Mouse (Mus musculus): ENCODE results near the gene Gm43191. TPM values are rescaled to one million over a fixed set of nuclear protein-coding genes. Genes with fewer than 3 reads are reported as not detected.

The Gm43191 gene
- polyA plus RNA-seq, 1 experiment from 2014 or later: not detected

DNA sequence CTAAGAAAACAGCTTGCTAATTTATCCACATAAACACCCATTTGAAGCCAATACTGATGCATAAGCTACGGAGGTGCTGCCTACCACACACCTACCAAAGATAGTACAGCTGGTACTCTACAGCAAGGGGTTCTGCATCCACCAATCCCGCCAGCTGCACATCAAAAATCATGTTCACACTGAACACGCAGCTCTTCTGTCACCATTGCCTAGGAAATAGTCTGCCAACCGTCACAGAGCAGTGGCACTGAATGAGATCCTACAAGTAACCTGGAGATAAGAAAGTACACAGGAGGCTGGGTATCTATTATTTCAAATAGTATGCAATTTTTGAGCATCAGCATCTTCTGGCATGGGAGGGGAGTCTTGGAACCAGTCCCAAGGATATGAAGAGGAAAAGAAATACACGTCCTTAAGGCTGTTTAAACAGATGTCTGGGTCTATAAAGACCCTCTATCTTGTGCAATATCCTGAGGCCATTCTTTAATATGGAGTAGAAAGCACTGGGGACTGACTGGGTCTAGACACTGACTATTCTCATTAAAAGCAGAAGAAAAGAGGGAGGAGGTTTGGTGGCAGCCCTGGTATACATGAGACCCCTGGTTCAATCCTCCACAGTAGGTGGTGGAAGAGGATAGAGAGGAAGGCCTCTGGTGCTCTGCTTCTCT is 27.6 kb downstream of the Gm43191 start:
- peaks cover 10% of the 10 kb centered on the region for H3K4me1 ChIP-seq (replicated peaks; ENCODE audit: control insufficient read depth, insufficient read depth, low read length)
- ATAC-seq: no peak; the same call in 1 of the 2 replicates
- no peaks in the 10 kb centered on the region for H3K27me3 ChIP-seq (replicated peaks; ENCODE audit: control insufficient read depth, insufficient read depth, low read length)
- H3K9ac ChIP-seq (replicated peaks; ENCODE audit: low read depth, low read length): no peak overlapping the region
- H3K36me3 ChIP-seq (ENCODE audit: control insufficient read depth, insufficient read depth): no peaks in the 10 kb centered on the region
- H3K9me3 ChIP-seq (ENCODE audit: control insufficient read depth, low read length): no peaks in the 10 kb centered on the region
- WGBS: 65% methylated on average over 5 of the region's 5 CpGs
- no peak overlapping the region for H3K4me3 ChIP-seq (replicated peaks; ENCODE audit: low read length)
- H3K27ac ChIP-seq (ENCODE audit: low read length): 0 out of 2 replicates have a peak overlapping the region, but pooled peaks have one; percentile 23
- no peak overlapping the region for H3K4me2 ChIP-seq (ENCODE audit: low read length)

DNA sequence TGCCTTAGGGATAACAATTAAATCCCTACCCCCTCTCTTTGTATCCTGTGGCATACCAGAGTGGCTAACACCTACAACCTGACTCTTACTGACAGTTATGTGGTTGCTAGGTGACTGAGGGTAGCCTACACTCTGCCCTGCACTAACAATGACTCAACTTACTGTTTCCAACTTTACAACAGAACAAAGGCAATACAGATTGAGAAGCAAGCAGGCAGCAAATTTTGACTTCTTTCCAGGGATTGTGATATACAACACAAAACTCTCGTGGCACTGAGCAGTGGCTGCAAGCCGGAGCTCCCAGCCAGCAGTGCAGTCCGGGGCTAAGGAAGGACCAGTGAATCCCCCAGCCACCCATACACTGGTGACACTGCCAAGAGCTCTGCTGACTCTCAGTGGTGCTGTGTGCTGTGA is 29.0 kb downstream of the Gm43191 start:
- ATAC-seq: peak; percentile 56
- WGBS: 36% methylated on average over 3 of the region's 3 CpGs

GRCm38 (mm10) chr3:116650698-116651097 is 30.4 kb downstream of the Gm43191 start:
- peaks cover 8% of the 10 kb centered on the region for H3K36me3 ChIP-seq (ENCODE audit: control insufficient read depth, insufficient read depth)
- 96% methylated on average over 9 of the region's 9 CpGs for WGBS
- ATAC-seq: no peak
- H3K9ac ChIP-seq (replicated peaks; ENCODE audit: low read depth, low read length): no peak overlapping the region
- peaks cover 8% of the 10 kb centered on the region for H3K4me1 ChIP-seq (replicated peaks; ENCODE audit: control insufficient read depth, insufficient read depth, low read length)
- no peaks in the 10 kb centered on the region for H3K27me3 ChIP-seq (replicated peaks; ENCODE audit: control insufficient read depth, insufficient read depth, low read length)
- no peak overlapping the region for H3K4me2 ChIP-seq (ENCODE audit: low read length)
- no peaks in the 10 kb centered on the region for H3K9me3 ChIP-seq (ENCODE audit: control insufficient read depth, low read length)
- no peak overlapping the region for H3K27ac ChIP-seq (ENCODE audit: low read length)
- H3K4me3 ChIP-seq (replicated peaks; ENCODE audit: low read length): no peak overlapping the region

More for the DNA sequence above, 29.0 kb downstream of the Gm43191 start:
- no peak overlapping the region for H3K4me2 ChIP-seq (ENCODE audit: low read length)
- no peaks in the 10 kb centered on the region for H3K9me3 ChIP-seq (ENCODE audit: control insufficient read depth, low read length)
- no peak overlapping the region for H3K4me3 ChIP-seq (replicated peaks; ENCODE audit: low read length)
- no peak overlapping the region for H3K9ac ChIP-seq (replicated peaks; ENCODE audit: low read depth, low read length)
- peaks cover 3% of the 10 kb centered on the region; the same call in 1 of the 2 replicates for H3K36me3 ChIP-seq (ENCODE audit: control insufficient read depth, insufficient read depth)
- H3K27ac ChIP-seq (ENCODE audit: low read length): no peak overlapping the region
- no peaks in the 10 kb centered on the region for H3K27me3 ChIP-seq (replicated peaks; ENCODE audit: control insufficient read depth, insufficient read depth, low read length)
- peaks cover 8% of the 10 kb centered on the region for H3K4me1 ChIP-seq (replicated peaks; ENCODE audit: control insufficient read depth, insufficient read depth, low read length)

DNA sequence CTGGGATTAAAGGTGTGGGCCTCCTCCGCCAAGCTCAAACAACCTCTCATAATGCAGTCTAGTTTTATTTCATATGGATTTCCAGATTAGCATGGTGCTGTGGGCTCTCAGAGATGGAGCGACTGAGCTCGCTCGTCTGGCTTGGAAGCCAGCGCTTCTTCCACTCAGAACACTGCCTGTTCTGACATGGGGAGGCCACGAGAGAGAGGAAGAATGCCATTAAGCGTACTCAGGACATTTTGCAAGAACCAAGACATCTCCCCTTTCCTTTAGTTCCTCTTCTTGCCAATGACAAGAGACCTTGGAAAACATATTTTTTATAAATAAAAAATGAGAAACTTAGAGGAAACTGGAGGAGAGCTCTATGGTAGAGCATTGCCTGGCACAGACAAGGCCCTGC is 32.3 kb downstream of the Gm43191 start:
- WGBS: 92% methylated on average over 7 of the region's 7 CpGs
- Histone ChIP-seq H3K4me3 (replicated peaks; ENCODE audit: low read length) (no peak overlapping the region), H3K36me3 (ENCODE audit: control insufficient read depth, insufficient read depth) (peaks cover 10% of the 10 kb centered on the region), H3K27ac (ENCODE audit: low read length) (no peak overlapping the region), H3K27me3 (replicated peaks; ENCODE audit: control insufficient read depth, insufficient read depth, low read length) (no peaks in the 10 kb centered on the region), H3K9me3 (ENCODE audit: control insufficient read depth, low read length) (no peaks in the 10 kb centered on the region), H3K4me2 (ENCODE audit: low read length) (no peak overlapping the region), H3K4me1 (replicated peaks; ENCODE audit: control insufficient read depth, insufficient read depth, low read length) (peaks cover 6% of the 10 kb centered on the region), H3K9ac (replicated peaks; ENCODE audit: low read depth, low read length) (no peak overlapping the region)
- ATAC-seq: no peak

DNA sequence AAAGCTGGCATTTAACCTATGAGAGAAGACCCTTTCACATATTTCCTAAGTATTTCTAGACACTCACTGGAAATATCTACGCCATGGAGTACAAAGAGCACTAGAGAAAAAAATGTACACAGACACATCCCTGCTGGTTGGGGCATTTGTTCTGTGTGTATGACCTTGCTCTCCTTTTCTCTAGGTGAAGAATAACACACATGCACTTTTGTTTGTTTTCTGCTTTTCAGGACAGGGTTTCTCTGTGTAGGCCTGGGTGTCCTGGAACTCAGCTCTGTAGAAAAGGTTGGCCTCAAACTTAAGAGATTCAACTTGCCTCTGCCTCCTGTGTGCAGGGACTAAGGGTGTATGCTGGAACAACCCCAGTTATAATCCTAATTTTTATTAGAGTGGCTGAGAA is 34.7 kb downstream of the Gm43191 start:
- 91% methylated on average over 1 of the region's 1 CpGs for WGBS
- no peak for ATAC-seq
- Histone ChIP-seq H3K4me1 (replicated peaks; ENCODE audit: control insufficient read depth, insufficient read depth, low read length) (no peaks in the 10 kb centered on the region), H3K36me3 (ENCODE audit: control insufficient read depth, insufficient read depth) (peaks cover 14% of the 10 kb centered on the region), H3K27me3 (replicated peaks; ENCODE audit: control insufficient read depth, insufficient read depth, low read length) (no peaks in the 10 kb centered on the region), H3K9ac (replicated peaks; ENCODE audit: low read depth, low read length) (no peak overlapping the region), H3K4me2 (ENCODE audit: low read length) (no peak overlapping the region), H3K9me3 (ENCODE audit: control insufficient read depth, low read length) (no peaks in the 10 kb centered on the region), H3K27ac (ENCODE audit: low read length) (no peak overlapping the region), H3K4me3 (replicated peaks; ENCODE audit: low read length) (no peak overlapping the region)

DNA sequence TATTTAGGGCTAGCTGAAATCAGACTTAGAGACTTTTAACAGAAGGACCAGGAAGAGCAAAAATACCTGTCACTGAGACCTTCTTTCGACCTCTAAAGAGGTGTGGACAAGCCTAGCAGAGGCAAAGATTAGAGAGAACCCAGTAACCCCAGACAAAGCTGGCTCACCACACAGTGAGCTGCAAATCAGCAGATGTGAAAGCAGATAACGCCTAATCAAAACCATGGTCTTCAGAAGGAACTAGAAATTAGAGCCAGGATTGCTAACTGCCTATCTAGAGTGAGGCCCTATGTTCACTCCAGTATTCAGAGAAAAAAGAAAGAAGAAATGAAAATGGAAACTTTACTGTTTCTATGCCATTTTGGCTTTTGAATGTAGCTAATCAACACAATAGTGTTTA is 38.7 kb downstream of the Gm43191 start:
- no peak overlapping the region for H3K9ac ChIP-seq (replicated peaks; ENCODE audit: low read depth, low read length)
- no peaks in the 10 kb centered on the region for H3K4me1 ChIP-seq (replicated peaks; ENCODE audit: control insufficient read depth, insufficient read depth, low read length)
- no peaks in the 10 kb centered on the region for H3K9me3 ChIP-seq (ENCODE audit: control insufficient read depth, low read length)
- H3K4me3 ChIP-seq (replicated peaks; ENCODE audit: low read length): no peak overlapping the region
- H3K27ac ChIP-seq (ENCODE audit: low read length): no peak overlapping the region
- no peak for ATAC-seq
- 95% methylated on average over 2 of the region's 2 CpGs for WGBS
- peaks cover 25% of the 10 kb centered on the region for H3K36me3 ChIP-seq (ENCODE audit: control insufficient read depth, insufficient read depth)
- no peaks in the 10 kb centered on the region for H3K27me3 ChIP-seq (replicated peaks; ENCODE audit: control insufficient read depth, insufficient read depth, low read length)
- no peak overlapping the region for H3K4me2 ChIP-seq (ENCODE audit: low read length)

- H3K27me3 ChIP-seq (replicated peaks; ENCODE audit: control insufficient read depth, insufficient read depth, low read length): no peaks in the 10 kb centered on the region
- H3K4me3 ChIP-seq (replicated peaks; ENCODE audit: low read length): no peak overlapping the region
- no peak overlapping the region for H3K27ac ChIP-seq (ENCODE audit: low read length)
- no peak overlapping the region for H3K4me2 ChIP-seq (ENCODE audit: low read length)
- 98% methylated on average over 6 of the region's 6 CpGs for WGBS
- no peaks in the 10 kb centered on the region for H3K4me1 ChIP-seq (replicated peaks; ENCODE audit: control insufficient read depth, insufficient read depth, low read length)
- no peaks in the 10 kb centered on the region for H3K9me3 ChIP-seq (ENCODE audit: control insufficient read depth, low read length)
- peaks cover 25% of the 10 kb centered on the region for H3K36me3 ChIP-seq (ENCODE audit: control insufficient read depth, insufficient read depth)
- no peak overlapping the region for H3K9ac ChIP-seq (replicated peaks; ENCODE audit: low read depth, low read length)
- ATAC-seq: no peak
Measured at GRCm38 (mm10) chr3:116641811-116642371, 39.2 kb downstream of the Gm43191 start.

DNA sequence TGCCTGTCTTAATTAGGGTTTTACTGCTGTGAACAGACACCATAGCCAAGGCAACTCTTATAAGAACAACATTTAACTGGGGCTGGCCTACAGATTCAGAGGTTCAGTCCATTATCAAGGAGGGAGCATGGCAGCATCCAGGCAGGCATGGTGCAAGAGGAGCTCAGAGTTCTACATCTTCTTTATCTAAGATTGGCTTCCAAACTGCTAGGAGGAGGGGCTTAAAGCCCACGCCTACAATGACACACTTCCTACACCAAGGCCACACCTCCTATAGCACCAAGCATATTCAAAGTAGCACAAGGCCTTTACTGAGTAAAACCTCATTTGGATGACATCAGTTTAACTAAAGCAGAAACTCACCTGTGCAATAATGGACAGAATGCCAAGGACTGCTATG is 41.0 kb downstream of the Gm43191 start:
- Histone ChIP-seq H3K4me3 (replicated peaks; ENCODE audit: low read length) (no peak overlapping the region), H3K9me3 (ENCODE audit: control insufficient read depth, low read length) (no peaks in the 10 kb centered on the region), H3K4me2 (ENCODE audit: low read length) (no peak overlapping the region), H3K9ac (replicated peaks; ENCODE audit: low read depth, low read length) (no peak overlapping the region), H3K36me3 (ENCODE audit: control insufficient read depth, insufficient read depth) (peaks cover 27% of the 10 kb centered on the region), H3K27me3 (replicated peaks; ENCODE audit: control insufficient read depth, insufficient read depth, low read length) (no peaks in the 10 kb centered on the region), H3K27ac (ENCODE audit: low read length) (no peak overlapping the region), H3K4me1 (replicated peaks; ENCODE audit: control insufficient read depth, insufficient read depth, low read length) (no peaks in the 10 kb centered on the region)
- 81% methylated on average over 1 of the region's 1 CpGs for WGBS
- ATAC-seq: no peak

GRCm38 (mm10) chr3:116638572-116638971 is 42.5 kb downstream of the Gm43191 start:
- ATAC-seq: no peak
- no peak overlapping the region for H3K4me3 ChIP-seq (replicated peaks; ENCODE audit: low read length)
- peaks cover 32% of the 10 kb centered on the region for H3K36me3 ChIP-seq (ENCODE audit: control insufficient read depth, insufficient read depth)
- no peaks in the 10 kb centered on the region for H3K27me3 ChIP-seq (replicated peaks; ENCODE audit: control insufficient read depth, insufficient read depth, low read length)
- no peak overlapping the region for H3K9ac ChIP-seq (replicated peaks; ENCODE audit: low read depth, low read length)
- H3K9me3 ChIP-seq (ENCODE audit: control insufficient read depth, low read length): no peaks in the 10 kb centered on the region
- H3K27ac ChIP-seq (ENCODE audit: low read length): no peak overlapping the region
- WGBS: 93% methylated on average over 7 of the region's 7 CpGs
- H3K4me2 ChIP-seq (ENCODE audit: low read length): no peak overlapping the region
- H3K4me1 ChIP-seq (replicated peaks; ENCODE audit: control insufficient read depth, insufficient read depth, low read length): no peaks in the 10 kb centered on the region
